Mouse (Mus musculus) hindbrain, embryonic 11.5 days (tissue): ENCODE measurements at regions not wholly inside any gene's neighbourhood (a gene's known extent, or its start where the extent isn't known, plus 50 kb on each side); places are given as distances from the start of the nearest gene placed in this dataset.

Source experiments
- ATAC-seq: fragments of 200-750 bp; cut with Nextera tagmentation; 2 replicates; pipeline ENCODE4 v1.8.0; 2017; ENCODE audit warnings: mild to moderate bottlenecking, moderate TSS enrichment, moderate library complexity; ENCODE audit not compliant: low FRiP score
- DNase-seq: peaks from one replicate; pipeline ENCODE4 v3.0.0-alpha.2; 2015; ENCODE audit warnings: low spot score
- H3K27ac ChIP-seq: fragments of 300-500 bp; sonication (generic); 2 replicates; pipeline ENCODE4 v1.5.1; 2014; ENCODE audit warnings: mild to moderate bottlenecking, low read depth, low read length
- H3K27me3 ChIP-seq: fragments of 300-500 bp; sonication (generic); 2 replicates; pipeline ENCODE4 v1.6.1; 2014; ENCODE audit warnings: mild to moderate bottlenecking, low read length, moderate library complexity, mixed read lengths; ENCODE audit not compliant: control insufficient read depth, insufficient read depth
- H3K36me3 ChIP-seq: fragments of 300-500 bp; sonication (generic); 2 replicates; pipeline ENCODE4 v1.6.1; 2014; ENCODE audit warnings: mild to moderate bottlenecking, low read length, moderate library complexity, mixed read lengths; ENCODE audit not compliant: control insufficient read depth, insufficient read depth
- H3K4me1 ChIP-seq: fragments of 300-500 bp; sonication (generic); replicated peaks from 2 replicates; pipeline ENCODE4 v1.6.1; 2014; ENCODE audit warnings: low read length, mixed read lengths; ENCODE audit not compliant: control insufficient read depth, insufficient read depth
- H3K4me2 ChIP-seq: fragments of 300-500 bp; sonication (generic); replicated peaks from 2 replicates; pipeline ENCODE4 v1.6.1; 2014; ENCODE audit warnings: mild to moderate bottlenecking, low read depth, low read length
- H3K4me3 ChIP-seq: fragments of 300-500 bp; sonication (generic); 2 replicates; pipeline ENCODE4 v1.5.1; 2014; ENCODE audit warnings: low read depth, low read length
- H3K9ac ChIP-seq: fragments of 300-500 bp; sonication (generic); 2 replicates; pipeline ENCODE4 v1.6.1; 2014; ENCODE audit warnings: low read depth, low read length
- H3K9me3 ChIP-seq: fragments of 300-500 bp; sonication (generic); 2 replicates; pipeline ENCODE4 v1.6.1; 2016; ENCODE audit warnings: low read length; ENCODE audit not compliant: control insufficient read depth
- WGBS: fragments of 180-500 bp; shearing (Covaris S2); extraction: QIAGEN DNeasy Blood & Tissue Kit; methylation state at CpG from one replicate; pipeline ENCODE4 v1.1.7; 2014; 5-methylcytosine and 5-hydroxymethylcytosine counted together

GRCm38 (mm10) chr2:48381481-48382075 is 432.3 kb upstream of the Acvr2a start:
- Histone ChIP-seq H3K4me1 (no peaks in the 10 kb centered on the region), H3K4me2 (no peak overlapping the region), H3K4me3 (no peak overlapping the region), H3K9me3 (no peaks in the 10 kb centered on the region), H3K27ac (no peak overlapping the region), H3K27me3 (no peaks in the 10 kb centered on the region), H3K36me3 (no peaks in the 10 kb centered on the region), H3K9ac (no peak overlapping the region)
- ATAC-seq (no peak), DNase-seq (no peak)
- WGBS = 88% methylated on average over 14 of the region's 14 CpGs

- Histone ChIP-seq H3K4me1 (no peaks in the 10 kb centered on the region), H3K36me3 (no peaks in the 10 kb centered on the region), H3K4me2 (no peak overlapping the region), H3K4me3 (no peak overlapping the region), H3K27me3 (no peaks in the 10 kb centered on the region), H3K27ac (no peak overlapping the region), H3K9me3 (no peaks in the 10 kb centered on the region), H3K9ac (no peak overlapping the region)
- DNase-seq = no peak
- ATAC-seq = no peak
- WGBS = 92% methylated on average over 1 of the region's 1 CpGs
Measured at GRCm38 (mm10) chr2:48398504-48398903, 415.4 kb upstream of the Acvr2a start.

GRCm38 (mm10) chr2:48399191-48399590 is 414.7 kb upstream of the Acvr2a start:
- WGBS = 73% methylated on average over 1 of the region's 1 CpGs
- H3K27ac ChIP-seq = no peak overlapping the region
- no peak overlapping the region for H3K4me2 ChIP-seq
- no peaks in the 10 kb centered on the region for H3K27me3 ChIP-seq
- H3K4me1 ChIP-seq = no peaks in the 10 kb centered on the region
- H3K4me3 ChIP-seq = no peak overlapping the region
- no peak overlapping the region for H3K9ac ChIP-seq
- H3K9me3 ChIP-seq = no peaks in the 10 kb centered on the region
- DNase-seq = no peak
- ATAC-seq = no peak
- H3K36me3 ChIP-seq = no peaks in the 10 kb centered on the region

GRCm38 (mm10) chr2:48402813-48403212 is 411.1 kb upstream of the Acvr2a start:
- no peaks in the 10 kb centered on the region for H3K36me3 ChIP-seq
- DNase-seq (no peak), ATAC-seq (no peak)
- H3K9ac ChIP-seq = no peak overlapping the region
- no peak overlapping the region for H3K27ac ChIP-seq
- no peak overlapping the region for H3K4me2 ChIP-seq
- WGBS = 77% methylated on average over 2 of the region's 2 CpGs
- H3K4me3 ChIP-seq = no peak overlapping the region
- H3K27me3 ChIP-seq = no peaks in the 10 kb centered on the region
- H3K4me1 ChIP-seq = no peaks in the 10 kb centered on the region
- H3K9me3 ChIP-seq = no peaks in the 10 kb centered on the region

- Histone ChIP-seq H3K27me3 (no peaks in the 10 kb centered on the region), H3K9ac (no peak overlapping the region), H3K4me1 (no peaks in the 10 kb centered on the region), H3K9me3 (no peaks in the 10 kb centered on the region), H3K4me2 (no peak overlapping the region), H3K36me3 (no peaks in the 10 kb centered on the region), H3K27ac (no peak overlapping the region), H3K4me3 (no peak overlapping the region)
- DNase-seq = no peak
- 83% methylated on average over 3 of the region's 3 CpGs for WGBS
- ATAC-seq = no peak
Measured at GRCm38 (mm10) chr2:48404460-48404859, 409.4 kb upstream of the Acvr2a start.

GRCm38 (mm10) chr2:48407876-48408275 is 406.0 kb upstream of the Acvr2a start:
- no peak overlapping the region for H3K27ac ChIP-seq
- no peak for ATAC-seq
- 88% methylated on average over 5 of the region's 5 CpGs for WGBS

GRCm38 (mm10) chr2:48409876-48410275 is 404.0 kb upstream of the Acvr2a start:
- no peak overlapping the region for H3K4me2 ChIP-seq
- H3K9ac ChIP-seq = no peak overlapping the region
- H3K4me3 ChIP-seq = no peak overlapping the region
- no peaks in the 10 kb centered on the region for H3K9me3 ChIP-seq
- no peaks in the 10 kb centered on the region for H3K36me3 ChIP-seq
- no peaks in the 10 kb centered on the region for H3K4me1 ChIP-seq
- H3K27me3 ChIP-seq = no peaks in the 10 kb centered on the region
- ATAC-seq (no peak), DNase-seq (no peak)
- WGBS = 85% methylated on average over 4 of the region's 4 CpGs
- H3K27ac ChIP-seq = no peak overlapping the region

More at GRCm38 (mm10) chr2:48407876-48408275, 406.0 kb upstream of the Acvr2a start:
- DNase-seq = no peak
- Histone ChIP-seq H3K36me3 (no peaks in the 10 kb centered on the region), H3K4me2 (no peak overlapping the region), H3K27me3 (no peaks in the 10 kb centered on the region), H3K9ac (no peak overlapping the region), H3K4me3 (no peak overlapping the region), H3K9me3 (no peaks in the 10 kb centered on the region), H3K4me1 (no peaks in the 10 kb centered on the region)

- ATAC-seq (no peak), DNase-seq (no peak)
- no peak overlapping the region for H3K4me2 ChIP-seq
- H3K36me3 ChIP-seq = no peaks in the 10 kb centered on the region
- no peak overlapping the region for H3K9ac ChIP-seq
- no peak overlapping the region for H3K4me3 ChIP-seq
- H3K4me1 ChIP-seq = no peaks in the 10 kb centered on the region
- WGBS = 86% methylated on average over 1 of the region's 1 CpGs
- H3K27ac ChIP-seq = no peak overlapping the region
- no peaks in the 10 kb centered on the region for H3K9me3 ChIP-seq
- no peaks in the 10 kb centered on the region for H3K27me3 ChIP-seq
Measured at GRCm38 (mm10) chr2:48411392-48411791, 402.5 kb upstream of the Acvr2a start.

- no peaks in the 10 kb centered on the region for H3K4me1 ChIP-seq
- no peak overlapping the region for H3K27ac ChIP-seq
- no peaks in the 10 kb centered on the region for H3K36me3 ChIP-seq
- H3K9ac ChIP-seq = no peak overlapping the region
- H3K9me3 ChIP-seq = no peaks in the 10 kb centered on the region
- DNase-seq (no peak), ATAC-seq (no peak)
- no peak overlapping the region for H3K4me2 ChIP-seq
- no peak overlapping the region for H3K4me3 ChIP-seq
- no peaks in the 10 kb centered on the region for H3K27me3 ChIP-seq
- WGBS = 84% methylated on average over 4 of the region's 4 CpGs
Measured at GRCm38 (mm10) chr2:48412683-48413440, 401.0 kb upstream of the Acvr2a start.
